Mouse (Mus musculus): ENCODE measurements at regions not wholly inside any gene's neighbourhood (a gene's known extent, or its start where the extent isn't known, plus 50 kb on each side); places are given as distances from the start of the nearest gene placed in this dataset.

- WGBS: 87% methylated on average over 2 of the region's 2 CpGs
- no peak overlapping the region for H3K4me3 ChIP-seq
- intact Hi-C loops (cut with DNase I): loop anchor here (10.0 kb wide), 1 partner anchor 96 kb away; no protein-coding TSS in a partner anchor
- DNase-seq: no peak
- H3K4me1 ChIP-seq (ENCODE audit: control insufficient read depth, insufficient read depth, low read length): no peaks in the 10 kb centered on the region
- H3K27me3 ChIP-seq (ENCODE audit: control insufficient read depth, insufficient read depth, low read length): no peaks in the 10 kb centered on the region
- no peak overlapping the region for H3K9ac ChIP-seq (ENCODE audit: low read depth, low read length)
- no peak for TF ChIP-seq POLR2A (IDR thresholded peaks at IDR 0.05; ENCODE audit: insufficient read depth, low read depth, low read length)
- no peak overlapping the region for H3K27ac ChIP-seq
- no peaks in the 10 kb centered on the region for H3K36me3 ChIP-seq (ENCODE audit: control insufficient read depth, insufficient read depth, low read length)
- H3K79me2 ChIP-seq (replicated peaks; ENCODE audit: control insufficient read depth, insufficient read depth, low read length): no peaks in the 10 kb centered on the region
Observed at GRCm38 (mm10) chr5:80700848-80701247, 319.1 kb upstream of the Adgrl3 start.

- Histone ChIP-seq H3K4me3 (no peak overlapping the region), H3K36me3 (ENCODE audit: control insufficient read depth, insufficient read depth, low read length) (no peaks in the 10 kb centered on the region), H3K79me2 (replicated peaks; ENCODE audit: control insufficient read depth, insufficient read depth, low read length) (no peaks in the 10 kb centered on the region), H3K4me1 (ENCODE audit: control insufficient read depth, insufficient read depth, low read length) (no peaks in the 10 kb centered on the region), H3K27ac (no peak overlapping the region), H3K27me3 (ENCODE audit: control insufficient read depth, insufficient read depth, low read length) (no peaks in the 10 kb centered on the region), H3K9ac (ENCODE audit: low read depth, low read length) (no peak overlapping the region)
- TF ChIP-seq EP300 (IDR thresholded peaks at IDR 0.05; ENCODE audit: insufficient read depth, low read depth, low read length): no peak
- TF ChIP-seq CTCF (IDR thresholded peaks at IDR 0.05): no peak
- TF ChIP-seq POLR2A (IDR thresholded peaks at IDR 0.05; ENCODE audit: insufficient read depth, low read depth, low read length): no peak
- intact Hi-C loops (cut with DNase I): loop anchor here (10.0 kb wide), 1 partner anchor 100 kb away; no protein-coding TSS in a partner anchor
- WGBS: 84% methylated on average over 2 of the region's 2 CpGs
- no peak for DNase-seq
Observed at GRCm38 (mm10) chr5:80704732-80705131, 315.2 kb upstream of the Adgrl3 start.

GRCm38 (mm10) chr5:80706645-80707056 lies 313.3 kb upstream of the Adgrl3 start:
- Histone ChIP-seq H3K27me3 (ENCODE audit: control insufficient read depth, insufficient read depth, low read length) (no peaks in the 10 kb centered on the region), H3K4me3 (no peak overlapping the region), H3K4me1 (ENCODE audit: control insufficient read depth, insufficient read depth, low read length) (no peaks in the 10 kb centered on the region), H3K27ac (peak overlapping the region; percentile 74), H3K36me3 (ENCODE audit: control insufficient read depth, insufficient read depth, low read length) (no peaks in the 10 kb centered on the region), H3K9ac (ENCODE audit: low read depth, low read length) (peak overlapping the region; percentile 14; the same call in 1 of the 2 replicates), H3K79me2 (replicated peaks; ENCODE audit: control insufficient read depth, insufficient read depth, low read length) (no peaks in the 10 kb centered on the region)
- 34% methylated on average over 8 of the region's 8 CpGs for WGBS
- DNase-seq: peak; percentile 24 to 65
- intact Hi-C loops (cut with DNase I): loop anchor here (10.0 kb wide), 1 partner anchor 102 kb away; no protein-coding TSS in a partner anchor
- TF ChIP-seq CTCF (IDR thresholded peaks at IDR 0.05): peak; percentile 37
- 0 out of 2 replicates have a peak, but pooled peaks have one; percentile 27 for TF ChIP-seq EP300 (IDR thresholded peaks at IDR 0.05; ENCODE audit: insufficient read depth, low read depth, low read length)
- TF ChIP-seq POLR2A (IDR thresholded peaks at IDR 0.05; ENCODE audit: insufficient read depth, low read depth, low read length): no peak

Measured in heart, adult 2 months (tissue).